20 mouse cellular contexts compared by ENCODE assay signal in genomic region chr2:42253166-42253565, GRCm38 (mm10).
DNase-seq lines count a peak whose midpoint lies in the region; ATAC-seq lines count a peak whose summit lies in the region.
"Had no signal": no experiment of that assay in that cellular context is flagged by ENCODE, and none has a peak within 500 bp of the region (broad histone marks: within the 10 kb centered on the region; RNA-seq: fewer than 3 reads in every experiment).

No protein-coding gene starts in this region.

- DNase-seq in frontal cortex, postnatal 25 days (ENCODE audit: low spot score in 2 of 2), result no peak
- peak; percentile 40 for DNase-seq in layer of hippocampus, adult 9-11 months
- no peak for DNase-seq in layer of hippocampus, adult 8-10 months (ENCODE audit: low spot score in 2 of 2)
- peak; percentile 21 for DNase-seq in telencephalon, adult 2 months (ENCODE audit: low read depth, low spot score)
- no peak for DNase-seq in lung, postnatal 10 days
- DNase-seq: adrenal gland, adult 8-10 months; adrenal gland, postnatal 25 days; cerebellum, adult 18-20 months; cerebellum, postnatal 36 days; embryo, embryonic 11 days; forebrain, postnatal 0 days; gastrocnemius, postnatal 10 days; gastrocnemius, postnatal 36 days; heart, adult 2 months; heart, postnatal 14 days; heart, postnatal 4 days had no signal

- ATAC-seq in frontal cortex, adult (ENCODE audit: low TSS enrichment), result peak; percentile 52
- ATAC-seq: activated CD4-positive, CD25-positive, alpha-beta regulatory T cell, adult 4 months; CD4-positive, CD25-positive, alpha-beta regulatory T cell, adult 4 months; forebrain, embryonic 14.5 days; forebrain, postnatal 0 days had no signal

Comparison
In these comparisons a context has a peak if more than half of its experiments do, and no peak if none do; other contexts are left out.
1. DNase-seq: peak in layer of hippocampus, adult 9-11 months (single experiment) and telencephalon, adult 2 months (single experiment); none in frontal cortex, postnatal 25 days (0 of 2), layer of hippocampus, adult 8-10 months (0 of 2) and lung, postnatal 10 days (single experiment).